Mouse (Mus musculus) heart, embryonic 11.5 days (tissue): ENCODE measurements around the gene Vps41. TPM values are rescaled to one million over a fixed set of nuclear protein-coding genes. Genes with fewer than 3 reads are reported as not detected.

Experiments
- ATAC-seq: fragments of 200-750 bp; cut with Nextera tagmentation; replicated peaks from 2 replicates; pipeline ENCODE4 v1.8.0; 2017; ENCODE audit warnings: moderate library complexity; ENCODE audit not compliant: insufficient number of reproducible peaks, low FRiP score, low TSS enrichment
- H3K27ac ChIP-seq: fragments of 300-500 bp; sonication (generic); 2 replicates; pipeline ENCODE4 v1.5.1; 2014; ENCODE audit warnings: mild to moderate bottlenecking, low read depth, low read length
- H3K27me3 ChIP-seq: fragments of 300-500 bp; sonication (generic); 2 replicates; pipeline ENCODE4 v1.6.1; 2014; ENCODE audit warnings: mild to moderate bottlenecking, low read length, mixed read lengths; ENCODE audit not compliant: control insufficient read depth, insufficient read depth
- H3K36me3 ChIP-seq: fragments of 300-500 bp; sonication (generic); 2 replicates; pipeline ENCODE4 v1.6.1; 2014; ENCODE audit warnings: mild to moderate bottlenecking, low read length, moderate library complexity, mixed read lengths; ENCODE audit not compliant: control insufficient read depth, insufficient read depth
- H3K4me1 ChIP-seq: fragments of 300-500 bp; sonication (generic); 2 replicates; pipeline ENCODE4 v1.6.1; 2014; ENCODE audit warnings: low read length; ENCODE audit not compliant: control insufficient read depth, insufficient read depth
- H3K4me2 ChIP-seq: fragments of 300-500 bp; sonication (generic); 2 replicates; pipeline ENCODE4 v1.6.1; 2014; ENCODE audit warnings: mild to moderate bottlenecking, moderate library complexity
- H3K4me3 ChIP-seq: fragments of 300-500 bp; sonication (generic); 2 replicates; pipeline ENCODE4 v1.5.1; 2014; ENCODE audit warnings: low read depth, low read length
- H3K9ac ChIP-seq: fragments of 300-500 bp; sonication (generic); 2 replicates; pipeline ENCODE4 v1.6.1; 2014; ENCODE audit warnings: mild to moderate bottlenecking, low read depth, low read length, moderate library complexity
- H3K9me3 ChIP-seq: fragments of 300-500 bp; sonication (generic); replicated peaks from 2 replicates; pipeline ENCODE4 v1.6.1; 2016; ENCODE audit warnings: low read length; ENCODE audit not compliant: control insufficient read depth
- WGBS: fragments of 180-500 bp; shearing (Covaris S2); extraction: QIAGEN DNeasy Blood & Tissue Kit; methylation state at CpG from one replicate; pipeline ENCODE4 v1.1.7; 2014; ENCODE audit not compliant: insufficient replicate concordance; 5-methylcytosine and 5-hydroxymethylcytosine counted together
- polyA plus RNA-seq: library from polyadenylated mRNA; unstranded; fragments of >200 nt; fragmentation: Nextera tagmentation; extraction: Ambion mirVana; gene quantifications from 2 replicates; pipeline ENCODE4 v1.2.1, GENCODE M21; 2014

Gene Vps41
- polyA plus RNA-seq, 1 experiment from 2014 or later, result 51.1 TPM

DNA sequence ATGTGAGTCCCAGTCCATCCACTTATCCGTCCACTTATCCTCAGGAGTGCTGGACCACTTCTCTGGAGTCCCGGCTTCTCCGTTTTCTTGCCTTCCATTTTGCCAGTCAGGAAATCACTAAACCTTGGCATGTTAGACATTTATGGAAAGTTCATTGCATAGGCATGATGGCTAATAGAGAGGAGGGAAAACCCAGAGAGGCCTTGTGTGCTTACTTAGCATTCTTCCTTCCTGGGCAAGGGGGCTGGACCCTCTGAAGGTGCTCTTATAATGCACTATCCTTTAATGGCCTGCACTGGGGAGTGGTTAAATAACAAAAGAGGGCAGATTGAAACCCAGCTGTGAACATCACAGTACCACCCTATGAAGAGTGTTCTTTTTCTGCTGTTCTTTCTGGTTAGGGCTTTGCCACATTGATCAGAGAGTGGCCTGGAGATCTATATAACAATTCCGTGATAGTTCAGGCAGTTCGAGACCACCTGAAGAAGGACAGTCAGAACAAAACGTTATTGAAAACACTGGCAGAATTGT is 124.7 kb downstream of the Vps41 start:
- Histone ChIP-seq H3K4me1 (no peaks in the 10 kb centered on the region), H3K9ac (no peak overlapping the region), H3K27me3 (no peaks in the 10 kb centered on the region), H3K36me3 (no peaks in the 10 kb centered on the region), H3K4me3 (no peak overlapping the region), H3K27ac (no peak overlapping the region), H3K9me3 (no peaks in the 10 kb centered on the region), H3K4me2 (no peak overlapping the region)
- no peak for ATAC-seq
- 80% methylated on average over 6 of the region's 6 CpGs for WGBS

GRCm38 (mm10) chr13:18842556-18842955 is 125.5 kb downstream of the Vps41 start:
- H3K9me3 ChIP-seq, result no peaks in the 10 kb centered on the region
- no peak overlapping the region for H3K4me2 ChIP-seq
- H3K36me3 ChIP-seq, result no peaks in the 10 kb centered on the region
- H3K27ac ChIP-seq, result no peak overlapping the region
- no peaks in the 10 kb centered on the region; the same call in 1 of the 2 replicates for H3K4me1 ChIP-seq
- WGBS, result 87% methylated on average over 4 of the region's 4 CpGs
- ATAC-seq, result no peak
- no peaks in the 10 kb centered on the region for H3K27me3 ChIP-seq
- H3K4me3 ChIP-seq, result no peak overlapping the region
- H3K9ac ChIP-seq, result no peak overlapping the region

DNA sequence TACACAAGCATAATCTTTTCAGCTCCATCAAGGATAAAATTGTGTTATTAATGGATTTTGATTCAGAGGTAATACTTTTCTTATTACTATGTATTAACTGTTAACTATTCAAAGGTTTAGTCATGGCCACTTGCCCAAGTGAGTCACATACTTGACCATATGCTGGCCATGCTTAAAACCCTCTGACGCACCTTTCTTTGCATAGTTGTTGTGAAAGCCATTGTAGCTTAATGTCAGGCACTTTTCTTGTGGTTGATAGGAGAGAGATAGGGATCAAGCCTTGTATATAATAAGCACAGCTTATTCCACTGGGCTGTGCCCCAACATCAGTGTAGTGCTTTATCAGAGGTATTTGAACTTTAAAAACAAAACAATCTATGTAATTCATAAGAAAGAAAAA is 126.5 kb downstream of the Vps41 start:
- ATAC-seq, result no peak

GRCm38 (mm10) chr13:18847386-18847785 is 130.3 kb downstream of the Vps41 start:
- no peak for ATAC-seq
- Histone ChIP-seq H3K27ac (no peak overlapping the region), H3K4me2 (no peak overlapping the region), H3K27me3 (no peaks in the 10 kb centered on the region), H3K36me3 (no peaks in the 10 kb centered on the region), H3K9ac (no peak overlapping the region), H3K4me3 (no peak overlapping the region), H3K4me1 (no peaks in the 10 kb centered on the region; the same call in 1 of the 2 replicates), H3K9me3 (no peaks in the 10 kb centered on the region)
- WGBS, result 23% methylated on average over 3 of the region's 3 CpGs

More for the DNA sequence above, 126.5 kb downstream of the Vps41 start:
- Histone ChIP-seq H3K4me1 (no peaks in the 10 kb centered on the region; the same call in 1 of the 2 replicates), H3K9ac (no peak overlapping the region), H3K4me3 (no peak overlapping the region), H3K4me2 (no peak overlapping the region), H3K36me3 (no peaks in the 10 kb centered on the region), H3K9me3 (no peaks in the 10 kb centered on the region), H3K27ac (no peak overlapping the region), H3K27me3 (no peaks in the 10 kb centered on the region)
- 88% methylated on average over 1 of the region's 1 CpGs for WGBS

GRCm38 (mm10) chr13:18849563-18849962 is 132.5 kb downstream of the Vps41 start:
- Histone ChIP-seq H3K9me3 (no peaks in the 10 kb centered on the region), H3K4me1 (no peaks in the 10 kb centered on the region; the same call in 1 of the 2 replicates), H3K36me3 (no peaks in the 10 kb centered on the region), H3K9ac (no peak overlapping the region), H3K4me3 (no peak overlapping the region), H3K27ac (no peak overlapping the region), H3K27me3 (no peaks in the 10 kb centered on the region), H3K4me2 (no peak overlapping the region)
- ATAC-seq, result no peak

- Histone ChIP-seq H3K36me3 (no peaks in the 10 kb centered on the region), H3K4me3 (no peak overlapping the region), H3K27me3 (no peaks in the 10 kb centered on the region), H3K9ac (no peak overlapping the region), H3K4me1 (no peaks in the 10 kb centered on the region; the same call in 1 of the 2 replicates), H3K4me2 (no peak overlapping the region), H3K9me3 (no peaks in the 10 kb centered on the region), H3K27ac (no peak overlapping the region)
- no peak for ATAC-seq
- WGBS, result 69% methylated on average over 4 of the region's 4 CpGs
Measured at GRCm38 (mm10) chr13:18851182-18851581, 134.1 kb downstream of the Vps41 start.

- Histone ChIP-seq H3K9ac (no peak overlapping the region), H3K27ac (no peak overlapping the region), H3K4me2 (no peak overlapping the region), H3K4me1 (no peaks in the 10 kb centered on the region), H3K4me3 (no peak overlapping the region), H3K27me3 (no peaks in the 10 kb centered on the region), H3K9me3 (no peaks in the 10 kb centered on the region), H3K36me3 (no peaks in the 10 kb centered on the region)
- no peak for ATAC-seq
- WGBS, result 87% methylated on average over 8 of the region's 8 CpGs
Measured at GRCm38 (mm10) chr13:18852718-18853117, 135.6 kb downstream of the Vps41 start.

GRCm38 (mm10) chr13:18856026-18856802 is 139.1 kb downstream of the Vps41 start:
- no peaks in the 10 kb centered on the region for H3K27me3 ChIP-seq
- no peaks in the 10 kb centered on the region for H3K4me1 ChIP-seq
- no peaks in the 10 kb centered on the region for H3K36me3 ChIP-seq
- no peak for ATAC-seq
- H3K4me3 ChIP-seq, result no peak overlapping the region
- 86% methylated on average over 8 of the region's 8 CpGs for WGBS
- H3K27ac ChIP-seq, result no peak overlapping the region
- H3K9ac ChIP-seq, result no peak overlapping the region
- no peaks in the 10 kb centered on the region for H3K9me3 ChIP-seq
- H3K4me2 ChIP-seq, result no peak overlapping the region

DNA sequence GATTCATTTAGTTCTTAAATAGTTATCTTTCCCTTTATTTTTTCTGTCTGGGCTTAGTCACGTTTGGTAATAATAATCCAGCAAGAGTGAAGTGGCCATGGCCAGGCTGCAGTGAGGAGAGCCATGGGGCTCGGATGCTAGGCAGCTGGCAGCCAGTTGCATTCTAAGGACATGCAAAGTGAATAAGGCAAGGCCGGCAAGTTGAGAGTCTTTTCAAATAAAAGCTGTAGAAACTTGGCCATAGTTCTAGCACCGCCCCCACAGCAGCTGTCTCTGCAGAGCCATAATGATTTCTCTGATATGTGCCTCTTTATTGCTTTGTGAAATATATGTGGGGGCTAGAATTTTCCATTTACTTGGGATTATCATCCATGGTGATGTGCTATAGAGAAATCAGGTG is 141.1 kb downstream of the Vps41 start:
- Histone ChIP-seq H3K27me3 (no peaks in the 10 kb centered on the region), H3K27ac (no peak overlapping the region), H3K4me2 (no peak overlapping the region), H3K4me1 (no peaks in the 10 kb centered on the region), H3K9ac (no peak overlapping the region), H3K36me3 (no peaks in the 10 kb centered on the region), H3K4me3 (no peak overlapping the region), H3K9me3 (no peaks in the 10 kb centered on the region)
- ATAC-seq, result no peak
- WGBS, result 80% methylated on average over 4 of the region's 4 CpGs
